Mouse (Mus musculus) heart, adult 8-10 months (tissue): Measurements from ENCODE around the gene L3hypdh. TPM values are rescaled to one million over a fixed set of nuclear protein-coding genes. Genes with fewer than 3 reads are reported as not detected.
"Not testable (repeated sequence)": the region's sequence is repeated elsewhere in the genome, so short reads cannot be mapped to it uniquely, and the experiment has no call there.

Source experiments
- DNase-seq: peaks from one replicate; pipeline ENCODE4 v3.0.0; 2022; ENCODE audit warnings: low spot score
- microRNA-seq: library from miRNA; unstranded; fragments of <30 nt; microRNA quantifications from one replicate; pipeline ENCODE4 v1.2.0, GENCODE M21; 2022
- total RNA-seq, 4 experiments: library from RNA; stranded (reverse); gene quantifications; 2 replicates each; pipeline ENCODE4 v1.2.4; 2022

The L3hypdh gene
- total RNA-seq, 4 experiments from 2014 or later, result 4.9 to 9.1 (median 8.1) TPM

GRCm38 (mm10) chr12:72053851-72054250 is 31.4 kb downstream of the L3hypdh start:
- no peak for DNase-seq

- no peak for DNase-seq
These were observed 31.9 kb downstream of the L3hypdh start for GRCm38 (mm10) chr12:72053303-72053702.

GRCm38 (mm10) chr12:72052571-72052970 is 32.7 kb downstream of the L3hypdh start:
- no peak for DNase-seq

- DNase-seq, result no peak
These were observed 34.4 kb downstream of the L3hypdh start for GRCm38 (mm10) chr12:72050821-72051220.

GRCm38 (mm10) chr12:72050156-72050555 is 35.1 kb downstream of the L3hypdh start:
- not testable (repeated sequence) for DNase-seq

GRCm38 (mm10) chr12:72047513-72047912 is 37.7 kb downstream of the L3hypdh start:
- no peak for DNase-seq

GRCm38 (mm10) chr12:72041238-72041637 is 44.0 kb downstream of the L3hypdh start:
- DNase-seq, result no peak

- no peak for DNase-seq
These were observed 45.7 kb downstream of the L3hypdh start for GRCm38 (mm10) chr12:72039501-72039900.

- DNase-seq, result no peak
These were observed 46.4 kb downstream of the L3hypdh start for GRCm38 (mm10) chr12:72038866-72039265.

GRCm38 (mm10) chr12:72037049-72037448 is 48.2 kb downstream of the L3hypdh start:
- no peak for DNase-seq

GRCm38 (mm10) chr12:72036097-72036661 is 49.1 kb downstream of the L3hypdh start:
- no peak for DNase-seq

- peak; percentile 47 for DNase-seq
These were observed 53.4 kb downstream of the L3hypdh start for GRCm38 (mm10) chr12:72031794-72032193.

- no peak for DNase-seq
These were observed 54.1 kb downstream of the L3hypdh start for GRCm38 (mm10) chr12:72031171-72031570.

GRCm38 (mm10) chr12:72025275-72025795 is 59.9 kb downstream of the L3hypdh start:
- DNase-seq, result no peak

- no peak for DNase-seq
These were observed 61.7 kb downstream of the L3hypdh start for GRCm38 (mm10) chr12:72023572-72023971.

Small RNA genes within 50 kb of the gene (microRNA-seq; reads per million reads assigned to microRNA genes)
- gene Gm24466, result not detected

Other genes starting within 250 kb of the L3hypdh start
- under 1 TPM; 0.26 to 0.41 (median 0.31) TPM for gene Gpr135, start 14.3 kb downstream of the L3hypdh start, total RNA-seq
- 10 to 100 TPM; 21.1 to 24.8 (median 22.8) TPM for gene Jkamp, start 150 bp upstream of the L3hypdh start, total RNA-seq
- not detected for gene Ccdc175, start 99.6 kb upstream of the L3hypdh start, total RNA-seq